In genomic region chr15:27625014-27625889, GRCm38 (mm10) we compare ENCODE assay signal across 11 mouse cellular contexts. TPM values are rescaled to one million over a fixed set of nuclear protein-coding genes. Genes with fewer than 3 reads are reported as not detected.
DNase-seq lines count a peak whose midpoint lies in the region; ATAC-seq lines count a peak whose summit lies in the region.
"Had no signal": no experiment of that assay in that cellular context is flagged by ENCODE, and none has a peak within 500 bp of the region (broad histone marks: within the 10 kb centered on the region; RNA-seq: fewer than 3 reads in every experiment).

No protein-coding gene starts in this region.

- intact Hi-C loops in heart, postnatal 14 days (cut with DNase I): no loop called here

- H3K36me3 ChIP-seq in heart, embryonic 10.5 days: peaks cover 27% of the 10 kb centered on the region

- H3K27ac ChIP-seq in heart, embryonic 10.5 days: peak overlapping the region; percentile 22; the same call in 1 of the 2 replicates
- H3K27ac ChIP-seq: layer of hippocampus, adult 2 months; midbrain, embryonic 12.5 days; stomach, embryonic 15.5 days had no signal

- no peak for DNase-seq in heart, embryonic 10.5 days (ENCODE audit: low spot score)
- no peak for DNase-seq in heart, postnatal 14 days
- DNase-seq in CD4-positive helper T cell, adult 2 months (ENCODE audit: low read depth, low spot score): peak; percentile 58
- DNase-seq in cerebellum, adult 8-10 months: peak; percentile 51
- no peak for DNase-seq in retina, postnatal 1 day
- no peak for DNase-seq in ovary, adult 18-20 months (ENCODE audit: low spot score)
- DNase-seq in gastrocnemius, postnatal 4 days (ENCODE audit: low spot score in 2 of 2): no peak

- peak; percentile 71 for ATAC-seq in megakaryocyte, adult 5-6 weeks (ENCODE audit: poor library complexity, severe bottlenecking)

- peaks cover 45% of the 10 kb centered on the region for H3K4me1 ChIP-seq in heart, embryonic 10.5 days

- no peaks in the 10 kb centered on the region for H3K9me3 ChIP-seq in heart, embryonic 10.5 days
- H3K9me3 ChIP-seq: midbrain, embryonic 12.5 days; stomach, embryonic 15.5 days had no signal

- no peak overlapping the region for H3K4me3 ChIP-seq in heart, embryonic 10.5 days
- H3K4me3 ChIP-seq: layer of hippocampus, adult 2 months; midbrain, embryonic 12.5 days; stomach, embryonic 15.5 days had no signal

- no peaks in the 10 kb centered on the region for H3K27me3 ChIP-seq in heart, embryonic 10.5 days (ENCODE audit: insufficient read depth, poor library complexity, severe bottlenecking)
- H3K27me3 ChIP-seq: midbrain, embryonic 12.5 days; stomach, embryonic 15.5 days had no signal

- WGBS in heart, embryonic 10.5 days: 75% methylated on average over 13 of the region's 13 CpGs

RNA-seq across cellular contexts. Expression of gene Otulin, which starts 5.2 kb away (rescaled TPM):
- polyA plus RNA-seq in heart, embryonic 10.5 days (2016; fragmentation: Nextera tagmentation; extraction: Ambion mirVana): 25.0 and 28.3 TPM in 2 replicates
- total RNA-seq in heart, postnatal 14 days (2021): 10 to 100 TPM; 25.9 to 26.4 TPM
- total RNA-seq in megakaryocyte, adult 5-6 weeks (2015): 69.0 and 83.8 TPM in 2 replicates
- 40.1 and 40.6 TPM in 2 replicates for total RNA-seq in megakaryocyte, adult 5-6 weeks (2017)
- 10 to 100 TPM; 23.8 to 28.1 TPM for total RNA-seq in gastrocnemius, postnatal 4 days (2021)

RNA-seq across cellular contexts. Expression of gene Otulinl, which starts 56.1 kb away (rescaled TPM):
- polyA plus RNA-seq in heart, embryonic 10.5 days (2016; fragmentation: Nextera tagmentation; extraction: Ambion mirVana): 3.9 and 4.2 TPM in 2 replicates
- total RNA-seq in heart, postnatal 14 days (2021): 1 to 10 TPM; 2.0 to 2.7 TPM
- total RNA-seq in megakaryocyte, adult 5-6 weeks (2015): 215 and 219 TPM in 2 replicates
- total RNA-seq in megakaryocyte, adult 5-6 weeks (2017): 83.1 and 85.6 TPM in 2 replicates
- 1 to 10 TPM; 5.5 to 6.2 TPM for total RNA-seq in gastrocnemius, postnatal 4 days (2021)

Comparison
In these comparisons a context has a peak if more than half of its experiments do, and no peak if none do; other contexts are left out.
1. DNase-seq: peak in CD4-positive helper T cell, adult 2 months (single experiment) and cerebellum, adult 8-10 months (single experiment); none in heart, embryonic 10.5 days (single experiment), heart, postnatal 14 days (0 of 2), retina, postnatal 1 day (single experiment), ovary, adult 18-20 months (single experiment) and gastrocnemius, postnatal 4 days (0 of 2).
2. RNA of gene Otulinl, which starts 56.1 kb away (total RNA-seq): 83.1 to 219 TPM in megakaryocyte, adult 5-6 weeks; 5.5 to 6.2 TPM in gastrocnemius, postnatal 4 days and 2.0 to 2.7 TPM in heart, postnatal 14 days; every median in the first group is over 10 times any median in the second.